Mouse (Mus musculus) layer of hippocampus, adult 11-12 months (tissue): ENCODE measurements around the gene Vmn2r54.
"Not testable (repeated sequence)": the region's sequence is repeated elsewhere in the genome, so short reads cannot be mapped to it uniquely, and the experiment has no call there.

Experiments used
- DNase-seq: peaks from one replicate; pipeline ENCODE4 v3.0.0; 2022; ENCODE audit warnings: low spot score

The Vmn2r54 gene

DNA sequence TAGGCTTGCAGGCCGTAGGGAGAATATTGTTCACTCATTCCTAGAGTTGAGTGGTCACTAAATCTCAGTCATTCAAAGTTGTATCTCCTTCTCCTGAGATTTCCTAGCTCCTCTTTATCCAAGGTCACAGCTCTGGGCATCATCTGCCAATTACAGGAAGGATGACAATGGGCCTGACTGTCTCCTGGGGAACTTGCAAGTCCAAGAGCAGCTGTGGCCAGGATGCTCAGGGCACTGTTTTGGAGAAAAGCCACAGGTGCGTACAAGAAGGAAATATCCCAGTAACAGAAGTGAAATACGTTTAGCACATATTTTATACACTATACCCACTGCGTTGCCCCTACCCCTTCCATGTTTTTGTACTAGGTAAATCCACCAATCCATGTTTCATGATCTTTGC lies at the start of gene Vmn2r54:
Vmn2r54 (minus strand) TSS at position 101 of the 400 bp plus-strand sequence.
- DNase-seq: not testable (repeated sequence)

- DNase-seq: not testable (repeated sequence)
These were observed 44.8 kb upstream of the Vmn2r54 start, which contains the start of gene Vmn2r55 for GRCm38 (mm10) chr7:12684903-12685302. Gene Vmn2r55, minus strand, starts transcription at chr7:12685003.

DNA sequence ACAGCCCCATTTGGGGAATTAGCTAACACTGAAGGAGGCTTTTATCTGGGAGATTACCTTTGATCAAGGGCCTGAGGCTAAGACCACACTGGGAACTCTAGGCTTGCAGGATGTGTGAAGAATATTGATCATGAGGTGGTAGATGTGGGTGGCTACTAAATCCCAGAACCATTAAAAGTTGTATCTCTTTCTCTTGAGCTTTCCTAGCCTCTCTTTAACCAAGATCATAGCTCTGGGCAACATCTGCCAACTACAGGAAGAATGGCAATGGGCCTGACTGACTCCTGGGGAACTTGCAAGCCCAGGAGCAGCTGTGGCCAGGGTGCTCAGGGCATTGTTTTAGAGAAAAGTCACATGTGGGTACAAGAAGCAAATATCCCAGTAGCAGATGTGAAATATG lies 31.4 kb downstream of the Vmn2r54 start, which contains the start of gene Vmn2r53:
Vmn2r53 (minus strand) TSS at position 101 of the 400 bp plus-strand sequence.
- no peak for DNase-seq
